Mouse (Mus musculus) gastrocnemius, adult 18-20 months (tissue): Measurements from ENCODE around the gene Il20rb. TPM values are rescaled to one million over a fixed set of nuclear protein-coding genes. Genes with fewer than 3 reads are reported as not detected.

Experiments used
- DNase-seq: peaks from one replicate; pipeline ENCODE4 v3.0.0; 2021; ENCODE audit warnings: low spot score
- long read RNA-seq, 2 experiments: library from polyadenylated mRNA; stranded (forward); transcript quantifications; one replicate each; pipeline ENCODE4 v2.0.0; 2021
- total RNA-seq, 2 experiments: library from RNA; stranded (reverse); gene quantifications; 2 replicates each; pipeline ENCODE4 v1.2.3; 2021

The Il20rb gene
- 1 to 10 TPM; 1.1 TPM for total RNA-seq
- long read RNA-seq, experiment 1, partial matches to known transcripts = 0 of 3 reads
- long read RNA-seq, experiment 1, other reads (novel, unspliced or antisense) = 1 of 3 reads
- long read RNA-seq, experiment 2, partial matches to known transcripts = 3 of 5 reads
- long read RNA-seq, experiment 2, other reads (novel, unspliced or antisense) = 1 of 5 reads

DNA sequence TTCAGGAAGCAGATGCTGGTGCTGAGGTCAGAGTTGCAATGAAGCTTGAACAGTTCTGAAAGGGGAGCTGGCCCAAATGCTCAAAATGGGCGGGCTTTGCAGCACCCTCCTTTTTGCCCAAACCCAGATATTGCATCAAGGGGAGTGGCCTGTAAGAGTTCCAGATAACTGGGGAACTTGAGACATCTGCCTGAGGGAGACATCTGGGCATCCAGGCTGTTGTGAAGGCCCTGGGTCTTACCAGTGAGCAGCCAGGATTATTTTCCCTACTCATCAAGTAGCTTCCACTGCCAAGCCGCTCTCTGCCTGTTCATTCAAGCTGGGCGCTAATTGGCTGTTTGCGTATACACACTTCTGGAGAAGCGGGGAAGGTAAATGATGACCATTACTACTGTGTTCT is at the start of gene Il20rb:
TSS of gene Il20rb (minus strand) at position 358 of the 400 bp plus-strand sequence.
- DNase-seq = peak; percentile 63

DNA sequence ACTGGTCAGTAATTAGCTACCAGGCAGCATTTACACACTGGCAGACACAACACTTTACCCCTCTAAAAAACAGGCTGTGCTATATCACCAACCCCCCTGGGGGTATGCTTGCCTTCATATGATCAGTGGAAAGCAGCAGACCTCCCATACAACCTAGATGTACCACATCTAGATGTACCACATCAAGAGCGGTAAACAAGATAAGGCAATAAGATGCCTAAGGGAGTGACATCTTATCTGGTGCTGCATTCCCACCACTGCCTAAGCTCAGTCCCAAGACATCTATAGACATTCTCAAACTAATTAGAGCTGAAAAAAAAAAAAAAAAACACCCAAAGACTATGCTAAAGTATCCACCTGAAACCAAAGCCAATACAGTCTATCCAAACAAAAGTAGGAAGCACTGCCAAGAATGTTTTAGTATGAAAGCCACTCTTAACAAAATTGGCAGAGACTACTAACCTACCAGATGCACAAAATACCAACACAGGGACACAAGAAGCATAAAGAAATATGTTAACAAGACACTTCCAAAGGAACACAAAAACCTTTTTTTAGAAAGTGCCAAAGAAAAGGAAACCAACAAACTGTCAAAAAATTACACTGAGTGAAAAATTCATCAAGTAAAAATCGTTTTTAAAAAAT is 49.2 kb upstream of the Il20rb start:
- DNase-seq = no peak

DNA sequence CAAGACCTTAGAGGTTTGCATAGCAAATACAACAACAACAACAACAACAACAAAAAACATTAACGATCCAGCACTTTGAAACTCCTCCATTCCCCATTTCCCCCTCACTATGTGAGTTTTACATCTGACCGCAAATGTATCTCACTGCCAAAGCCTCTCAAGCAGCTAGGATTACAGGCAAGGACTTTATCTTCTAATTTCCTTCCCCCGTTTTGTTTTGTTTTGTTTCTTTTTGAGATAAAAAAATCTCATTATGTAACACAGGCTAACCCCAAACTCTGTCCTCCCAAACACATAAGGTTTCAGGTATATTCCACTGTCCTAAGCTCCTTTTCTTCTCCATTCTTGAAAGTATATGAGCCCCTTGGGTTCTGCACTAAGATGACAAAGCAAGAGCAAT is 48.1 kb upstream of the Il20rb start:
- no peak for DNase-seq

DNA sequence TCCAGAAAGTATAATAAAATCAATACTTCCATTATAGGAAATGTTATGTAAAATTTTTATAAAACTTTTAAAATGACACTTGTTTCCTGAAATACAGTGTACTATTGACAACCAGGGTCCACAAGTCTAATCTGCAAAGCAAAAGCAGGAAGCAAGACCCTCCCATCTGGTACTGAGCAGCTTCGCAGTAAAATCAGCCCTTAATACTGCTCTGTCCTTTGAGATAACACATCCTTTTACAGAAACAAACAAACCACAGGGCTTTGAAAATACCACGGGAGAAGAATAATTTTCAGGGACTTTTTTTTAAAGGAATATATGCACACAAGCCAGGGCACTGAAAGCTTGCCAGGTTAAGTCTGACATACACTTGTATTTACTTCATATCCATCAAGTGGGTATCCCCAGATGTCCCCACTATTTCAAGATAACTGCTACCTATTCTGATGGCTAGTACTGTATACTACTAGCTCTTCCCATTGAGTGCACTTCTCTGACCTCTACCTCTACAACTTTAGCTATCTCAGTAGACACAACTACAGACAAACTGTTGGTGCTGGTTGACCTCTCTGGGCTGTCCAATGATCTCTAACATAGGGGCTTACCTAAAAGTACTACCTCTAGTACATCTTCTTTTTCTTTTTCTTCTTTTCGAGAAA is 46.4 kb upstream of the Il20rb start:
- no peak for DNase-seq

GRCm38 (mm10) chr9:100531296-100531695 is 44.7 kb upstream of the Il20rb start:
- DNase-seq = no peak

- DNase-seq = no peak
Observed at GRCm38 (mm10) chr9:100525225-100525624, 38.6 kb upstream of the Il20rb start.

- DNase-seq = no peak
Observed at GRCm38 (mm10) chr9:100522029-100522428, 35.4 kb upstream of the Il20rb start.

DNA sequence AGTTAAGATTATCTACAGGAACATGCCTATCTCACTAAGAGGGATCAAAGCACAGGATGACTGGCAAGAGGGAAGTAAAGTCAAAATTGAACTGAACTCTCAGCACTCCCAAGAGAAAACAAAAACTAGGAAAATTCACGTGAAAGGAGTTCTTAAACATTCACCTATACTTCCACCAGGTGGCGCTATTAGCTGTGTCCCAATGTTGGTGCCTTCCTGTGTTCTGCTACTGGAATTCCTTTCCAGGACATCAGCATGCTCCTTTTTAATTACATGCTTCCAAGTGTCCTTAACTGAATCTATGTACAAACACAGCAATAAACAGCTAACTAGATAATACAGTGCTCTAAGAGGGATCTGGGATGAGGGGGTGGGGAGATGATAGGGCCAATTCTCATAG is 34.0 kb upstream of the Il20rb start:
- DNase-seq = peak; percentile 69

DNA sequence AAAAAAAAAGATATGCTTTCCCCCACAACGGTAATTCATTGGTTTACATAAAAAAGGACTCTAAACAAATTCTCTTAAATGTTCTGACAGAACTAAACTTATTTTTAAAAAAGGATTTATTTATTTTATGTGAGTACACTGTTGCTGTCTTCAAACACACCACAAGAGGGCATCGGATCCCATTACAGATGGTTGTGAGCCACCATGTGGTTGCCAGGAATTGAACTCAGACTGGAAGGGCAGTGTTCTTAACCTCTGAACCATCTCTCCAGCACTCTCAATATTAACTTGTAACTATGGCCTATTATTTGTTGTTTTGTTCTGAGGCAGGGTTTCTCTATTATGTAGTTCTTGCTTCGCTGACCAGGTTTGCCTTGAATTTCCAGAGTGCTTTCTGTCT is 33.4 kb upstream of the Il20rb start:
- DNase-seq = no peak

- no peak for DNase-seq
Observed at GRCm38 (mm10) chr9:100507581-100507980, 21.0 kb upstream of the Il20rb start.

- DNase-seq = peak; percentile 83
Observed at GRCm38 (mm10) chr9:100506652-100507051, 20.1 kb upstream of the Il20rb start.

- no peak for DNase-seq
Observed at GRCm38 (mm10) chr9:100505498-100505897, 18.9 kb upstream of the Il20rb start.

DNA sequence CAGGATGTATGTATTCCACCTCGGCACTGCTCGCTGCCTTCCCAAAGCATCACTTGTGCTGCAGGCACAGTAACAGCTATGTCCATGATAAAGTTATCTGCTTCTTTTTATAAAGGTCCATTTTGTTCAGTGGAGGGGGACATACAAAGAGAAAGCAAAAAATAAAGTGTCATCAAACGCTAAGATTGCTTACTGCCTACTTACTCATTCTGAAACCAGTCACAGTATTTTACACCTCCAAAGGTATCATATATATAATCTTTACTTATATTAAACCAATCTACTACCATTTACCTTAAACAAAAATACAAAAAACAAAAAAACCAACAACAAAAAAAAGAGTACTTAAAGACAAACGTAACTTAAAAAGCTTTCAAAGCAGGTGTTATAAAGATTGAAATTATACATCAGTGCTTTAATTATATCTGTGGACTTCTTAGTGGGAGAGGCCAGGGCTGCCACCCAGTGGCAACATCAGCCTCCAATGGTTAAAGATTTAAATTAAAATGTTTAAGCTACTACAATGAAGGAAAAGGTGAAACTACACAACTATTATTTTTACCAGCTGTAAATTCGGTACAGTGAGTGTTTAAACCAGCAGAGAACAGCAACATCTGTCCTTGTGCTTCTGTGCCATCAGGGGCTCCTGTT is 7.1 kb upstream of the Il20rb start:
- DNase-seq = no peak

- DNase-seq = no peak
Observed at GRCm38 (mm10) chr9:100491424-100491823, 4.8 kb upstream of the Il20rb start.

DNA sequence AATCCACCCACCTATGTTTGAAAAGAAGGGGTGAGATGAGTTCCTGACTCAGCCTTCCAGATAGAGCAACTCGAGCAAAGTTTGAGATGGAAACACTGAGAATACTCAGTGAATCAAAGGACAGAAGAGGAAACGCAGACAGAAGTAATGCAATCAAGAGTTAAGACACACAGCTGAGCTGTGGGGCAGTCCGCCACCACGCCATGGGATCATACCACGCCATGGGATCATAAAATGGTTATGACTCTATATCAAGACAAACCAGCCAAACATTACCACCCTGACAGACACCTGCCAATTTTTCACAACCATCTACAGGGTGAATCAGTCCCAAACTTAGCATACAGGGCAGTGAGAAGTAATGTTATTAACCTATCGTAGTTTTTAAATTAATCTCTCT is 2.4 kb upstream of the Il20rb start:
- no peak for DNase-seq

- no peak for DNase-seq
Observed at GRCm38 (mm10) chr9:100488056-100488713, 1.6 kb upstream of the Il20rb start.

DNA sequence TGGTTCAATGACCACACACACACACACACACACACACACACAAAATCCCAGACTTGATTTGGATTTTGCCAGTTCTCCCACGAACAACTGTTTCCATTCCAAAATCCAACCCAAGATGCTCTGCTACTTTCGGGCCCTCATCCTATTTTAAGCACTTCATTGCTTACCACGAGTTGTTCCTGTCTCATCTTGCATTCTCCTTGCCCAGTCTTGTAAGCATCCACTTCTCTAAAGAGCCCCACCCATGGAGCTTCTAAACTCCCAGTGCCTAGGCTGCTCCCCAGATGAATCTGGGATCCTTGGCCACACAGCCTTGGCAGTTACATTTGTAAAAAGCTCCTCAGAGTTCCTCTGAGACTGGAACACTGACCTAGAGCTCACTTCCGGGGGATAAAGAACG is 3.3 kb downstream of the Il20rb start:
- peak; percentile 43 for DNase-seq

DNA sequence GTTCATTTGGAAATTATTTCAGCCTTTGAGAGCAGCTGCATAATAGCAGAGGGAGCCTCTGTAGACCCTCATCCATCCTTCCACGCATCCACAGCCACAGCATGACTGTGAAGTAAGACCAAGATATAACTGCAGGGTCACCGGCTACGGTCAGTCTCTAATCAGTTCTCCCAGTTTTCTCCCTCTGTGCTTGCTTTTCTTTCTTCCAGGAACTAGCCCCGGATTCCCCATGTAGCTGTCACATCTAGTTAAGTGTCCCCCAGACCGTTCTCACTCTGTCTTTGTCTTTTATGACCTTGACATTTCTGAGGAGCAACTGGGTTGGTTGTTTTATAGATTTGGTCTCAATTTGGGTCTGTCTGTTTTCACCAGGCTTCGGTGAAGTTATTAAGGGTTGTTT is 5.0 kb downstream of the Il20rb start:
- DNase-seq = no peak

GRCm38 (mm10) chr9:100474056-100474455 is 12.5 kb downstream of the Il20rb start:
- DNase-seq = no peak

DNA sequence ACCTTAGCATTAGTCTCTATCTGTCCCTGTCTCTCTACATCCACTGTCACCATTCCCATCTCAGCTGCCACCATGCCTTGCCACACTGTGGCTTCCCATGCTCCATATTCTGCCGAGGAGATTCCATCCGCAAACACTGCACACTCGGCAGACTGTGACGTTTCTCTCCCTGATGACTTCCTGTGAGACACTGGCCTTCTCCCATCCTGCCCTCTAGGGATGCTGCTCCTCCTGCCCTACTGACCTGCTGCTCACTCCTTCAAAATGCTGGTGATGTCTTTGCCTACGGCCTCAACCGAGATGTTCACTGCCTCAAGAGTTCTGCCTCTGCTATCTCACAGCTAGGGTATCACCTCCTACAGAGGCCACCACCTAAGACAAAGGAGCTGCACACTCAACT is 13.2 kb downstream of the Il20rb start:
- no peak for DNase-seq

DNA sequence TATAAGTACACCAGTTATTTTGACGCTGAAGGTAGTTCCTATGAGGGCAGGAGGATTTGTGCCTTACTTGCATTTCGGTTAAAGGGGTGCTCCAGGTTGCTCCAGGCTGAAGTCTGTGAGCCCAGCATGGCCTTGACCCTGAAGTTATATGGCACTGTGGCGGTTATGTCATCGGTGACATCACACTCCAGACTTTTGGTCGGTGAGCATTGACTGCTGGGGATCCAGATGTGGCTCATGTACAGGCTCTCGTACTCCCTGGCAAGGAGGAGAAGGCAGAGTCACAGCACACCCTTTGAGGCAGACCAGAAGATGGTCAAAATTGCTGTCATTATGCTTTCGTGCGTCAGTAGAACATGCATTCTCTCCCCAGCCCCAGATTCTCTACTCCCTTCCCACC is 13.7 kb downstream of the Il20rb start:
- no peak for DNase-seq

DNA sequence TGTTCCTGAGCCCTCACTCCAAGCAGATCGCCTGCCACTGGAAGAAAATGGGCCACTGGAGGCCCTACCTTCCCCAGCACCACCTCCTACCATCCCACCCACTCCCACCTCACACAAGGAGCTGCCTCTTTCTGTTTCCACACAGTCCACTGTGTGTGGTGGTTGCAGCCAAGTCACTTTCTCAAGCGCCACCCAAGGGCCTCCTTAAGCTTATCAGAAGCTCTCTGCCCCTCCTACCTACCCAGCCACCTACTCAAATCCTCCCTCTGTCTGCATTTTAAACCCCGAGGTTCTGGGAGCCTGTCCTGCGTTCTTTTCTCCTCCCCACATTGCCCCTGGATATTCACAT is 15.0 kb downstream of the Il20rb start:
- DNase-seq = no peak
